Mouse (Mus musculus) cerebellum, postnatal 36 days (tissue): ENCODE results near the gene Krtap19-1.

Experiments
- DNase-seq, 2 experiments: peaks; one replicate each; pipeline ENCODE4 v3.0.0; 2021 to 2022; ENCODE audit warnings: mixed read lengths in 2 of 2

The Krtap19-1 gene

DNA sequence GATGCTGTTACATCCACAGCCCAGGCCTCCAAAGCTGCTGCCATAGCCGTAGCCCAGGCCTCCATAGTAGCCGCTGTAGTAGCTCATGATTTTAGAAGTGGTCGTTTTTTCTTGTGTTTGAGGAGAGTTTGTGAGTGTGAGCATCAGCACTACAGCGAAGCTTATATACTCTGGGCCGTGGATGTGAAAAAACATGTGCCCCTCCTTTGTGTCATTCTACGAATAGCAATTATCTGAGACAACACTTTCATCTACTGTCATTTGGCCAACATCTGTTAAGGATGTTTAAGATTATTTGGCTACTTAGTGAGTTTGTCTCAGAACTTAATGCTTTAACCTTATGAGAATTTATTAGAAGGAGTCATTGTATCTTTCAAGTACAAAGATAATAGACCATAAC, at the start of gene Krtap19-1:
Gene Krtap19-1, minus strand, starts transcription at position 101 of the 400 bp plus-strand sequence.
- DNase-seq = no peak

DNA sequence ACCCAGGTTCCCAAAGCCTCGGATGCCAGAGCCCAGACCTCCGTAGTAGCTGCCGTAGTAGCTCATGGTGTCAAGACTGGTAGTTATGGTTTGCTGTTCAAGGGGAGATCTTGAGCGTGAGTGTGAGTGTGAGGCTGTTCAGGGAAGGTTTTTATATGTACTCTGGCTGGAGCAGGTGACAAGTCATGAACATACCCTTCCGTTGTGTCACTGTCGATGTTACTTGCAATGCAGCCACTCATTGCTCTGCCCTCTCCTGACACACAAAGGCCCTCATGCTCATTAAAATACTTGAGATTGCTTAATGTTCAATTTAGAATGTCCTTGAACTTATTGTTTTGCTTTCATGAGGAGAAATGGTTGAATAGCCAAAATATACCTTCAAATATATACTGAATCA, 27.1 kb upstream of the Krtap19-1 start, which contains the start of gene Krtap19-5:
Gene Krtap19-5, minus strand, starts transcription at position 101 of the 400 bp plus-strand sequence.
- DNase-seq = no peak

DNA sequence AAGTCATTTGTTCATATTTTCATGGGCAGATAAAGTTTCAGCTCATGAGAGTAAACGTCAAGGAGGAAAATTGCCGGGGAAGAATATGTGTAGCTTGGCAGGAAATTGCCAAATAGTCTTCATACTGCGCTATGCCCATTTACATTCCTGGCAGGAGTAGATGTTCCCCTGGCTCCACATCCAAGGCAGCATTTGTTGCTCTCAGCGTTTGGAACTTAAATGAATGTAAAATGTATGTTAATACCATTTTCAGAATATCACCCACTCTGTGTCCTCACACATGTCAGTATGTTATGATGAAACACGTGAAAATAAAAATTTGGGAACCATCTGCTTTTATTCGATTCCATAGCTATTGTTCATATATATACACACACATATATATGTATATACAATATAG, 17.7 kb upstream of the Krtap19-1 start:
- no peak for DNase-seq

DNA sequence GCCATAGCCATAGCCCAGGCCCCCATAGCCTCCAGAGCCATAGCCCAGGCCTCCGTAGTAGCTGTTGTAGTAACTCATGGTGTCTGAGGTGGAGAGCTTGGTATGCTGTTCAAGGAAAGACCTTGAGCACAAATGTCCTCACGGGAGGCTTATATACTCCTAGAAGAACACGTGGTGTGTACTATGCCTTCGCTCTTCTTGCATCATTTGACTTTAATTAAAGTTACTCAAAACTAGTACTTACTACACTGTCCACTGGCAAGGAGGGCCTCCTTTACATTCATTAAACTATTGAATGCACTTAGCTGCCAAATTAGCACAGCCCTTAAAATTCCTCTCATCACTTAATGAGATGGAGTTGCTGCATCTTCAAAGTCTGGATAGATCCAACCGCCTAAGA, 15.8 kb upstream of the Krtap19-1 start, which contains the start of gene Krtap19-4:
Gene Krtap19-4, minus strand, starts transcription at position 101 of the 400 bp plus-strand sequence.
- no peak for DNase-seq

DNA sequence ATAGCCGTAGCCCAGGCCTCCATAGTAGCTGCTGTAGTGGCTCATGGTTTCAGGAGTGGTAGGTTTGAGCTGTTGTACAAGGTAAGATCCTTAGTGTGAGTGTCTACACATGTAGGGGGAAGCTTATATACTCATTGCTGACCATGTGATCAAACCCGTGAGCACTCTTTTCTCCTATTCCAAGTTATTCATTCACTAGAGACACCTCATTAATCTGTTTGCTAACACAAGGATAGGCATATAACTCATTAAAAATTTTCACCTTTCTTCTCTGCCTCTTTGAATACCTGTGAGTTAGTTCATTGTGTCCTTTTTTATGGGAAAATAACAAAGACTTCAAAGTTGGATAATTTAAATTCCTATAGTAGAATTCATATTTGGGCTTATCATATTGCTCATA, 8.7 kb upstream of the Krtap19-1 start, which contains the start of gene Krtap19-3:
Gene Krtap19-3, minus strand, starts transcription at position 101 of the 400 bp plus-strand sequence.
- DNase-seq = no peak

DNA sequence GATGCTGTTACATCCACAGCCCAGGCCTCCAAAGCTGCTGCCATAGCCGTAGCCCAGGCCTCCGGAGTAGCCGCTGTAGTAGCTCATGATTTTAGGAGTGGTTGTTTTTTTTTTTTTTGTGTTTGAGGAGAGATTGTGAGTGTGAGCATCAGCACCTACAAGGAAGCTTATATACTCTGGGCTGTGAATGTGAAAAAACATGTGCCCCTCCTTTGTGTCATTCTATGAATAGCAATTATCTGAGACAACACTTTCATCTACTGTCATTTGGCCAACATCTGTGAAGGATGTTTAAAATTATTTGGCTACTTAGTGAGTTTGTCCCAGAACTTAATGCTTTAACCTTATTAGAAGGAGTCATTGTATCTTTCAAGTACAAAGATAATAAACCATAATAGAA, 5.0 kb upstream of the Krtap19-1 start, which contains the start of gene Krtap19-2:
Gene Krtap19-2, minus strand, starts transcription at position 101 of the 400 bp plus-strand sequence.
- no peak for DNase-seq

DNA sequence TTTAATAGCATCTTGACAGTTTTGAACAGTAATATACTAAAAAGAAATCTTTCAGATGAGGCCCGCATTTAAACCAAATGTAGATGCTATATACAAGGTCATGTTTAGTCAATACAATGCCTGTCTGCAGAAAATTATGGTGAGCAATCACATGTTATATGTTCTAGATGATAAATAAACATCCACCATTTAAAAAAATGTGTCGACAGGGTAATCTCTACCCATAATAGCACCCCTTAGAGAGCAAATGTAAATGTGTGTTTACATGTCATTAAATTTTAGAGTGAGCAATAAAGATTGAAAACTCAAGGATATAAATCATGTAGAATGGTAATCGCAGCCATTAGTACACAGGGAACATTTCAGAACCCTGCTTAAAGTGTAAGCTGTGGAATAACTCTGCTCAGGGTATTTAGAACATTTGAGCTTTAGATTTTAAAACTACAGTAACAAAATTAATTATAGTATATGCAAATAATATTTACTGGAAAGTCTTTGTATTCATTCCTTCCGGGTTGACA, 4.3 kb downstream of the Krtap19-1 start:
- no peak for DNase-seq

DNA sequence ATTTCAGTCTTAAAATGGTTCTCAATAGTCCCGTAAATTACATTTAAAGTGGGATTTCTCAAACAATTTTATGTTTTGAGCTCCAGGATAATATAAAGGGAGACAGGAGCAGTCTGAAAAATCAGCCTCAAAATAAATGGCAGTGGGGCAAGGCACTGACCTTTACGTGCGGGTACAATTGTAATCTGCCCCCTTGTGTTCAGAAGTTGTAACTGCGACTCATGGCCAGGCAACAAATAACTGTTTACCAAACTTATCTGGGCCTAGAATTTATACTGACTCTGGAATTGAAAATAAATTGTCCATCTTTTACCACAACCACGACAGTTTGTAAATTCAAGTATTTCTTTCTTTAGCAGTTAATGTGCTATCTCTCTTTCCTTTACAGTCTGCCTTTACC, 17.8 kb downstream of the Krtap19-1 start:
- peak; percentile 12 for DNase-seq

DNA sequence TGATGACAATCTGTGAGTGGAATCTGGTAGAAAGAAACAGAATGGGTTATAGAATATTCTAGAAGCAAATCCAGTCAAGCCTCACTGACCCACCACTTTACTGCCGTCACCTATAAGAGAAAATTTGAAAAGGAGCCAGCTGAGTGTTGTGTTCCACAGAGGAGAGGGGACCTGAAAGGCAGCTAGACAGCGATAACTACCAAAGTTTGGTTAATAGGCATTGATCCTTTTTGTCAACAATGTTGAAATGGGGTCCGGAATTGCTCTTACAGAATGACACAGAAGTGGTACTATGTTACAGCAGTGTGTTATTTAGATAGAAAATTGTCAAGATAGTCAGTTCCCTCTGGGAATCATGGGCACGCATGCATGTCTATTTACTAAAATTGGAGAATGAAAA, 20.7 kb downstream of the Krtap19-1 start:
- DNase-seq = no peak

DNA sequence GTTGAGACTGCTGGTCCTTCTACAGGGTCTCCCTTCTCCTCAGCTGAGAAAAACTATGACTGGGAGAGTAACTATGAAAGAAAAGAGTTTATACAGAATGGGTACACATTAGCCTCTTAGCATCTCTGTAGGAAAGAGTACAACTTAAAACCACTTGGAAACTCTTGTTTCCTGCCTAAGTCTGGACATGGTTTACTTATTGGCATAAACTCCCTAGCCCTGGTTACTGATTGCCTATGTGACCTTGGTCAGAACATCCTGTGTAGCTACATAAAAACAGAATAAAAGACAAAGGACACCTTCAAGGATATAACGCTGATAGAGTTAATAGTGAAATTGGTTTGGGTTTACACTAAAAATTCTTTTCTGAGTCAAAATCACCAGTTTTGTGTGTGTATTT, 21.8 kb downstream of the Krtap19-1 start:
- no peak for DNase-seq

DNA sequence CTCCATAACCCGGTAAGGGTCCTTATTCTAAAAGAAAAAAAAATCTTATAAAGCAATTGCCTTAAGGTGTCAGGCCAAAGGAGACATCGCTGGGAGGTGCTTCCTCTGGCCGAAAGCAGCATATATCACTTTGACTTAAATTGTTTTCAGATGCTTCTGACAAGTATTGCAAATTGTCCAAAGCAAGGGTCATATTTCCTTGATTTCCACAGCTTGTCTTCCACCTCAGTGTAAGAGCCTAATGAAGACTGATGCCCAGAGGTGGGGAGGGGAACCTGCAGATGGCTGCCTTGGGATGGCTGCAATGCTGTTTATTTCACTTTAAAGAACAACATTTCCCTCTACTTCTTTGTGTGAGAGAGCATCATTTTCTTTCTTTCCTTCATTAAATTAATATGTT, 42.2 kb downstream of the Krtap19-1 start:
- no peak for DNase-seq

DNA sequence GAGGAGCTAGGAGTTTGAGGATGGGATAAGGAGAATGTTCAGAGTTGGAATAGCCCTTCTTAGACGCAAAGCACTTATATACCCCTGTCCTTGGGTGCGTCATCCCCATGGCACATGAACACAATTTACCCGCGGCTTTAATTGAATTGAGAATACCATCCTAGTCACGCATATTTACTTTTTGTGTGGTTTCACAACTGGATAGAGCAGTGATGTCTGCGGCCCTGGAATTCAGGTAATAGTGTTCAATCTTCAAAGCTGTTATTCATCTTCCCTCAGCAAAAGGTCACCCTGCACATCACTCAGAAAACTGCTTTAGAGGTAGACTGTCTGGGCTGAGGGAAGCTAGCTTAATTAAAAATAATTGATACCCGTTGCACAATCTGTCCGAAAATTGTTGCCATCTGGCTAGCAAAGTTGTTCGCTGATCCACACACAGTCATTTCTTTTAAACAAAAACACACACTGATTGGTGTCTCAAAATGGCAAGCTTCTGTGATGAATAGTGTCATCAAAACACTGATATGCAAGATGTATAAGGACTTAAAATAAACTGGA, 43.0 kb downstream of the Krtap19-1 start, which contains the start of gene Krtap14:
Gene Krtap14, minus strand, starts transcription at position 51 of the 558 bp plus-strand sequence.
- DNase-seq = no peak

DNA sequence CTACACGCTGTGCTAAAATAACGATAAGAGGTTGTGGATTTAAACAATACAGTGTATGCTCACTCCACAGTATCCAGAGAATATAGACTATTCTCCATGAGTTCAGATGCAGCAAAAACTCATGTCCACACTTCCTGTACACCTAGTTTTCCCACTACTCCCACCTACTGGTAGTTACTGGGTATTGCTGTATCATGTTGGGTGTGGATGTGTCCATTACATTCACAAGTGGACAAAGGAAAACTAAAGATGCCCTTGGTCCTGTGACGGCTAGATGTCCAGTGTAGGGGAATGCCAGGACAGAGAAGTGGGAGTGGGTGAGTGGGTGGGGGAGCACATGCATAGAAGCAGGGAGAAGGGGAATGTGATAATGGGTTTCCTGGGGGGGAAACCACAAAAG, 45.5 kb downstream of the Krtap19-1 start:
- peak in 1 of 2 experiments; percentile 8 for DNase-seq

DNA sequence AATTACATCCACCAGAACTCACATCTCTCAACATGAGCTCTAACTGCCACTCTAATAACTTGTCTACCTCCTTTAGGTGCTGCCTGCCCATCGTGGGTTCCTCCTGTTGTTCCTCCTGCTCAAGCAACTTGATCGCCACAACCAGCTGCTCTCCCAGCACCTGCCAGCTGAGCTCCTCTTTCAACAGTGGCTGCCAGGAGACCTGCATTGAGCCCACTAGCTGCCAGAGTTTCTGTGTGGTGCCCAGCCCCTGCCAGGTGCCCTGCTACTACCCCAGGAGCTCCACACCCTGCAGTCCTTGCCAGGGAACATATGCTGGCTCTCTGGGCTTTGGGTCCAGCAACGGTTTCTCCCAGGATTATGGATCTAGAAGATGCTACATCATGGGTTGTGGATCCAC, 49.1 kb downstream of the Krtap19-1 start, which contains the start of gene Krtap15:
Gene Krtap15, plus strand, starts transcription at position 150 of the 400 bp plus-strand sequence.
- peak in 1 of 2 experiments; percentile 1 for DNase-seq
